ENCODE assay signal across 33 mouse cellular contexts in genomic region chr13:104596199-104596598, GRCm38 (mm10).
"Had no signal": no experiment of that assay in that cellular context is flagged by ENCODE, and none has a peak within 500 bp of the region (broad histone marks: within the 10 kb centered on the region; RNA-seq: fewer than 3 reads in every experiment).

No protein-coding gene starts in this region.

- H3K9me3 ChIP-seq: heart, embryonic 10.5 days; heart, embryonic 13.5 days; heart, embryonic 15.5 days; hindbrain, embryonic 12.5 days; hindbrain, embryonic 13.5 days; hindbrain, embryonic 15.5 days; intestine, embryonic 15.5 days; kidney, embryonic 15.5 days had no signal

- H3K36me3 ChIP-seq: heart, embryonic 10.5 days; heart, embryonic 12.5 days; heart, embryonic 13.5 days; heart, embryonic 15.5 days; hindbrain, embryonic 12.5 days; hindbrain, embryonic 13.5 days; hindbrain, embryonic 15.5 days; intestine, embryonic 15.5 days; kidney, embryonic 15.5 days had no signal

- H3K4me1 ChIP-seq: heart, embryonic 10.5 days; heart, embryonic 12.5 days; heart, embryonic 13.5 days; heart, embryonic 15.5 days; hindbrain, embryonic 12.5 days; hindbrain, embryonic 13.5 days; hindbrain, embryonic 15.5 days; intestine, embryonic 15.5 days; kidney, embryonic 15.5 days had no signal

- H3K4me3 ChIP-seq: heart, embryonic 10.5 days; heart, embryonic 12.5 days; heart, embryonic 13.5 days; heart, embryonic 15.5 days; hindbrain, embryonic 12.5 days; hindbrain, embryonic 13.5 days; hindbrain, embryonic 15.5 days; intestine, embryonic 15.5 days; kidney, embryonic 15.5 days; layer of hippocampus, adult 2 months; left cerebral cortex, adult 2 months had no signal

- ATAC-seq: hindbrain, embryonic 16.5 days; hindbrain, postnatal 0 days; intestine, embryonic 15.5 days; intestine, embryonic 16.5 days; intestine, postnatal 0 days had no signal

- DNase-seq: heart, postnatal 10 days; heart, postnatal 14 days; heart, postnatal 36 days; kidney, adult 11 months; kidney, adult 18-20 months; kidney, adult 2 months; kidney, adult 8-10 months; kidney, adult 9 months; kidney, postnatal 10 days; kidney, postnatal 14 days; kidney, postnatal 25 days; kidney, postnatal 36 days; kidney, postnatal 4 days; layer of hippocampus, adult 9-11 months; layer of hippocampus, postnatal 36 days had no signal

- H3K27me3 ChIP-seq: heart, embryonic 12.5 days; heart, embryonic 13.5 days; heart, embryonic 15.5 days; hindbrain, embryonic 12.5 days; hindbrain, embryonic 13.5 days; hindbrain, embryonic 15.5 days; intestine, embryonic 15.5 days; kidney, embryonic 15.5 days had no signal

- H3K4me2 ChIP-seq: heart, embryonic 11.5 days; heart, embryonic 12.5 days; heart, embryonic 13.5 days; heart, embryonic 15.5 days; hindbrain, embryonic 12.5 days; hindbrain, embryonic 13.5 days; hindbrain, embryonic 14.5 days; hindbrain, embryonic 15.5 days; intestine, embryonic 15.5 days; kidney, embryonic 15.5 days had no signal

- H3K9ac ChIP-seq: heart, embryonic 12.5 days; heart, embryonic 13.5 days; heart, embryonic 15.5 days; hindbrain, embryonic 12.5 days; hindbrain, embryonic 13.5 days; hindbrain, embryonic 14.5 days; hindbrain, embryonic 15.5 days; intestine, embryonic 15.5 days; kidney, embryonic 15.5 days had no signal

- H3K27ac ChIP-seq: heart, embryonic 10.5 days; heart, embryonic 13.5 days; heart, embryonic 15.5 days; hindbrain, embryonic 12.5 days; hindbrain, embryonic 13.5 days; hindbrain, embryonic 14.5 days; hindbrain, embryonic 15.5 days; hindbrain, postnatal 0 days; intestine, embryonic 15.5 days; kidney, embryonic 15.5 days; kidney, postnatal 0 days; layer of hippocampus, adult 2 months; left cerebral cortex, adult 2 months had no signal
